Mouse (Mus musculus): ENCODE results near the gene Alk. TPM values are rescaled to one million over a fixed set of nuclear protein-coding genes. Genes with fewer than 3 reads are reported as not detected.

The Alk gene
- polyA plus RNA-seq, 1 experiment: not detected

- Histone ChIP-seq H3K36me3 (ENCODE audit: control insufficient read depth, insufficient read depth, low read length) (no peaks in the 10 kb centered on the region), H3K4me3 (ENCODE audit: extremely low read depth, insufficient read depth, insufficient read length) (no peak overlapping the region), H3K27ac (ENCODE audit: insufficient read depth, low read length) (no peak overlapping the region), H3K27me3 (ENCODE audit: control insufficient read depth, insufficient read depth, low read length) (no peaks in the 10 kb centered on the region), H3K4me1 (ENCODE audit: control insufficient read depth, insufficient read depth, insufficient read length) (no peaks in the 10 kb centered on the region)
- TF ChIP-seq POLR2A (IDR thresholded peaks at IDR 0.05; ENCODE audit: low read depth, low read length) (no peak), CTCF (IDR thresholded peaks at IDR 0.05; ENCODE audit: extremely low read depth, insufficient read depth, insufficient read length, insufficient replicate concordance) (no peak)
- DNase-seq (ENCODE audit: low read depth in 1 of 2, low spot score in 2 of 2): no peak
- 78% methylated on average over 6 of the region's 6 CpGs for WGBS
Measured at GRCm38 (mm10) chr17:72276778-72277177, 327.6 kb downstream of the Alk start.

- 43% methylated on average over 8 of the region's 8 CpGs for WGBS
- no peak overlapping the region for H3K4me3 ChIP-seq (ENCODE audit: extremely low read depth, insufficient read depth, insufficient read length)
- H3K36me3 ChIP-seq (ENCODE audit: control insufficient read depth, insufficient read depth, low read length): no peaks in the 10 kb centered on the region
- H3K27ac ChIP-seq (ENCODE audit: insufficient read depth, low read length): no peak overlapping the region
- no peak for TF ChIP-seq CTCF (IDR thresholded peaks at IDR 0.05; ENCODE audit: extremely low read depth, insufficient read depth, insufficient read length, insufficient replicate concordance)
- H3K4me1 ChIP-seq (ENCODE audit: control insufficient read depth, insufficient read depth, insufficient read length): no peaks in the 10 kb centered on the region
- H3K27me3 ChIP-seq (ENCODE audit: control insufficient read depth, insufficient read depth, low read length): no peaks in the 10 kb centered on the region
- no peak for DNase-seq (ENCODE audit: low read depth in 1 of 2, low spot score in 2 of 2)
Measured at GRCm38 (mm10) chr17:72275391-72275904, 329.0 kb downstream of the Alk start.

GRCm38 (mm10) chr17:72274205-72274604 is 330.2 kb downstream of the Alk start:
- Histone ChIP-seq H3K27ac (ENCODE audit: insufficient read depth, low read length) (no peak overlapping the region), H3K4me3 (ENCODE audit: extremely low read depth, insufficient read depth, insufficient read length) (no peak overlapping the region), H3K4me1 (ENCODE audit: control insufficient read depth, insufficient read depth, insufficient read length) (no peaks in the 10 kb centered on the region), H3K36me3 (ENCODE audit: control insufficient read depth, insufficient read depth, low read length) (no peaks in the 10 kb centered on the region), H3K27me3 (ENCODE audit: control insufficient read depth, insufficient read depth, low read length) (no peaks in the 10 kb centered on the region)
- WGBS: 96% methylated on average over 5 of the region's 5 CpGs
- no peak for DNase-seq (ENCODE audit: low read depth in 1 of 2, low spot score in 2 of 2)
- TF ChIP-seq CTCF (IDR thresholded peaks at IDR 0.05; ENCODE audit: extremely low read depth, insufficient read depth, insufficient read length, insufficient replicate concordance) (no peak), POLR2A (IDR thresholded peaks at IDR 0.05; ENCODE audit: low read depth, low read length) (no peak)

GRCm38 (mm10) chr17:72271640-72272039 is 332.8 kb downstream of the Alk start:
- Histone ChIP-seq H3K27me3 (ENCODE audit: control insufficient read depth, insufficient read depth, low read length) (no peaks in the 10 kb centered on the region), H3K4me3 (ENCODE audit: extremely low read depth, insufficient read depth, insufficient read length) (no peak overlapping the region), H3K36me3 (ENCODE audit: control insufficient read depth, insufficient read depth, low read length) (no peaks in the 10 kb centered on the region), H3K27ac (ENCODE audit: insufficient read depth, low read length) (no peak overlapping the region), H3K4me1 (ENCODE audit: control insufficient read depth, insufficient read depth, insufficient read length) (no peaks in the 10 kb centered on the region)
- 88% methylated on average over 1 of the region's 1 CpGs for WGBS
- no peak for TF ChIP-seq CTCF (IDR thresholded peaks at IDR 0.05; ENCODE audit: extremely low read depth, insufficient read depth, insufficient read length, insufficient replicate concordance)
- no peak for TF ChIP-seq POLR2A (IDR thresholded peaks at IDR 0.05; ENCODE audit: low read depth, low read length)
- DNase-seq (ENCODE audit: low read depth in 1 of 2, low spot score in 2 of 2): no peak

- Histone ChIP-seq H3K36me3 (ENCODE audit: control insufficient read depth, insufficient read depth, low read length) (no peaks in the 10 kb centered on the region), H3K27me3 (ENCODE audit: control insufficient read depth, insufficient read depth, low read length) (no peaks in the 10 kb centered on the region), H3K4me3 (ENCODE audit: extremely low read depth, insufficient read depth, insufficient read length) (no peak overlapping the region), H3K27ac (ENCODE audit: insufficient read depth, low read length) (no peak overlapping the region), H3K4me1 (ENCODE audit: control insufficient read depth, insufficient read depth, insufficient read length) (no peaks in the 10 kb centered on the region)
- no peak for DNase-seq (ENCODE audit: low read depth in 1 of 2, low spot score in 2 of 2)
- TF ChIP-seq POLR2A (IDR thresholded peaks at IDR 0.05; ENCODE audit: low read depth, low read length): no peak
- TF ChIP-seq CTCF (IDR thresholded peaks at IDR 0.05; ENCODE audit: extremely low read depth, insufficient read depth, insufficient read length, insufficient replicate concordance): no peak
- 72% methylated on average over 5 of the region's 5 CpGs for WGBS
Measured at GRCm38 (mm10) chr17:72268529-72268928, 335.9 kb downstream of the Alk start.

GRCm38 (mm10) chr17:72265171-72266022 is 339.0 kb downstream of the Alk start:
- TF ChIP-seq CTCF (IDR thresholded peaks at IDR 0.05; ENCODE audit: extremely low read depth, insufficient read depth, insufficient read length, insufficient replicate concordance) (no peak), POLR2A (IDR thresholded peaks at IDR 0.05; ENCODE audit: low read depth, low read length) (no peak)
- WGBS: 90% methylated on average over 9 of the region's 9 CpGs
- no peak overlapping the region for H3K4me3 ChIP-seq (ENCODE audit: extremely low read depth, insufficient read depth, insufficient read length)
- H3K27me3 ChIP-seq (ENCODE audit: control insufficient read depth, insufficient read depth, low read length): no peaks in the 10 kb centered on the region
- H3K36me3 ChIP-seq (ENCODE audit: control insufficient read depth, insufficient read depth, low read length): no peaks in the 10 kb centered on the region
- no peak overlapping the region for H3K27ac ChIP-seq (ENCODE audit: insufficient read depth, low read length)
- DNase-seq (ENCODE audit: low read depth in 1 of 2, low spot score in 2 of 2): no peak
- H3K4me1 ChIP-seq (ENCODE audit: control insufficient read depth, insufficient read depth, insufficient read length): no peaks in the 10 kb centered on the region

- TF ChIP-seq POLR2A (IDR thresholded peaks at IDR 0.05; ENCODE audit: low read depth, low read length): no peak
- TF ChIP-seq CTCF (IDR thresholded peaks at IDR 0.05; ENCODE audit: extremely low read depth, insufficient read depth, insufficient read length, insufficient replicate concordance): no peak
- Histone ChIP-seq H3K4me1 (ENCODE audit: control insufficient read depth, insufficient read depth, insufficient read length) (no peaks in the 10 kb centered on the region), H3K27ac (ENCODE audit: insufficient read depth, low read length) (no peak overlapping the region), H3K27me3 (ENCODE audit: control insufficient read depth, insufficient read depth, low read length) (no peaks in the 10 kb centered on the region), H3K36me3 (ENCODE audit: control insufficient read depth, insufficient read depth, low read length) (no peaks in the 10 kb centered on the region), H3K4me3 (ENCODE audit: extremely low read depth, insufficient read depth, insufficient read length) (no peak overlapping the region)
- WGBS: 90% methylated on average over 5 of the region's 5 CpGs
- no peak for DNase-seq (ENCODE audit: low read depth in 1 of 2, low spot score in 2 of 2)
Measured at GRCm38 (mm10) chr17:72253411-72253810, 351.0 kb downstream of the Alk start.
